Mouse (Mus musculus): ENCODE data around the gene Etv5. TPM values are rescaled to one million over a fixed set of nuclear protein-coding genes. Genes with fewer than 3 reads are reported as not detected.

Etv5 gene
- polyA plus RNA-seq, 1 experiment from 2014 or later = 66.8 TPM

GRCm38 (mm10) chr16:22441317-22441716 lies 1.8 kb upstream of the Etv5 start:
- Histone ChIP-seq H3K4me1 (peaks cover 31% of the 10 kb centered on the region), H3K4me3 (no peak overlapping the region), H3K27ac (0 out of 2 replicates have a peak overlapping the region, but pooled peaks have one; percentile 95), H3K9me3 (replicated peaks) (no peaks in the 10 kb centered on the region), H3K27me3 (ENCODE audit: low read depth, poor library complexity, severe bottlenecking) (0 out of 2 replicates have a peak, but pooled peaks cover 3% of the 10 kb centered on the region), H3K36me3 (0 out of 2 replicates have a peak, but pooled peaks cover 3% of the 10 kb centered on the region)
- DNase-seq (ENCODE audit: low spot score) = no peak
- 75% methylated on average over 4 of the region's 4 CpGs for WGBS

- H3K9me3 ChIP-seq (replicated peaks) = no peaks in the 10 kb centered on the region
- DNase-seq (ENCODE audit: low spot score) = peak; percentile 70
- peak overlapping the region; percentile 95 for H3K27ac ChIP-seq
- peaks cover 32% of the 10 kb centered on the region for H3K4me1 ChIP-seq
- peak overlapping the region; percentile 87 for H3K4me3 ChIP-seq
- H3K27me3 ChIP-seq (ENCODE audit: low read depth, poor library complexity, severe bottlenecking) = 0 out of 2 replicates have a peak, but pooled peaks cover 3% of the 10 kb centered on the region
- peaks cover 9% of the 10 kb centered on the region for H3K36me3 ChIP-seq
- whole genome bisulfite sequencing = under 1% methylated on average over 18 of the region's 18 CpGs
Observed at GRCm38 (mm10) chr16:22440269-22440668, 750 bp upstream of the Etv5 start.

- Histone ChIP-seq H3K9me3 (replicated peaks) (no peaks in the 10 kb centered on the region), H3K4me1 (peaks cover 38% of the 10 kb centered on the region), H3K27me3 (ENCODE audit: low read depth, poor library complexity, severe bottlenecking) (0 out of 2 replicates have a peak, but pooled peaks cover 3% of the 10 kb centered on the region), H3K4me3 (peak overlapping the region; percentile 87), H3K27ac (peak overlapping the region; percentile 95), H3K36me3 (peaks cover 16% of the 10 kb centered on the region)
- WGBS = under 1% methylated on average over 59 of the region's 59 CpGs
- peak; percentile 95 for DNase-seq (ENCODE audit: low spot score)
Observed at GRCm38 (mm10) chr16:22438441-22439373, 812 bp downstream of the Etv5 start.

GRCm38 (mm10) chr16:22436106-22436505 lies 3.4 kb downstream of the Etv5 start:
- DNase-seq (ENCODE audit: low spot score) = no peak
- peaks cover 36% of the 10 kb centered on the region for H3K36me3 ChIP-seq
- no peaks in the 10 kb centered on the region for H3K9me3 ChIP-seq (replicated peaks)
- no peaks in the 10 kb centered on the region for H3K27me3 ChIP-seq (ENCODE audit: low read depth, poor library complexity, severe bottlenecking)
- H3K4me3 ChIP-seq = no peak overlapping the region
- H3K27ac ChIP-seq = no peak overlapping the region
- 64% methylated on average over 6 of the region's 6 CpGs for WGBS
- H3K4me1 ChIP-seq = peaks cover 40% of the 10 kb centered on the region

- WGBS = 55% methylated on average over 5 of the region's 5 CpGs
- H3K27me3 ChIP-seq (ENCODE audit: low read depth, poor library complexity, severe bottlenecking) = no peaks in the 10 kb centered on the region
- no peak for DNase-seq (ENCODE audit: low spot score)
Observed at GRCm38 (mm10) chr16:22434530-22434929, 5.0 kb downstream of the Etv5 start.

GRCm38 (mm10) chr16:22433944-22434343 lies 5.6 kb downstream of the Etv5 start:
- peak overlapping the region; percentile 70 for H3K27ac ChIP-seq
- DNase-seq (ENCODE audit: low spot score) = no peak
- H3K27me3 ChIP-seq (ENCODE audit: low read depth, poor library complexity, severe bottlenecking) = no peaks in the 10 kb centered on the region
- 0 out of 2 replicates have a peak overlapping the region, but pooled peaks have one; percentile 13 for H3K4me3 ChIP-seq
- H3K36me3 ChIP-seq = peaks cover 44% of the 10 kb centered on the region
- H3K9me3 ChIP-seq (replicated peaks) = no peaks in the 10 kb centered on the region
- H3K4me1 ChIP-seq = peaks cover 42% of the 10 kb centered on the region
- WGBS = 19% methylated on average over 12 of the region's 12 CpGs

More at GRCm38 (mm10) chr16:22434530-22434929, 5.0 kb downstream of the Etv5 start:
- Histone ChIP-seq H3K4me3 (no peak overlapping the region), H3K4me1 (peaks cover 39% of the 10 kb centered on the region), H3K27ac (0 out of 2 replicates have a peak overlapping the region, but pooled peaks have one; percentile 70), H3K36me3 (peaks cover 47% of the 10 kb centered on the region), H3K9me3 (replicated peaks) (no peaks in the 10 kb centered on the region)

GRCm38 (mm10) chr16:22431773-22432172 lies 7.7 kb downstream of the Etv5 start:
- H3K9me3 ChIP-seq (replicated peaks) = no peaks in the 10 kb centered on the region
- 84% methylated on average over 12 of the region's 12 CpGs for WGBS
- no peak overlapping the region for H3K27ac ChIP-seq
- DNase-seq (ENCODE audit: low spot score) = no peak
- H3K4me1 ChIP-seq = peaks cover 48% of the 10 kb centered on the region
- H3K36me3 ChIP-seq = peaks cover 59% of the 10 kb centered on the region
- H3K27me3 ChIP-seq (ENCODE audit: low read depth, poor library complexity, severe bottlenecking) = no peaks in the 10 kb centered on the region
- H3K4me3 ChIP-seq = no peak overlapping the region

GRCm38 (mm10) chr16:22431335-22431734 lies 8.2 kb downstream of the Etv5 start:
- no peak overlapping the region for H3K4me3 ChIP-seq
- H3K27ac ChIP-seq = no peak overlapping the region
- no peak for DNase-seq (ENCODE audit: low spot score)
- H3K27me3 ChIP-seq (ENCODE audit: low read depth, poor library complexity, severe bottlenecking) = no peaks in the 10 kb centered on the region
- H3K9me3 ChIP-seq (replicated peaks) = no peaks in the 10 kb centered on the region
- peaks cover 47% of the 10 kb centered on the region for H3K4me1 ChIP-seq
- WGBS = 81% methylated on average over 2 of the region's 2 CpGs
- peaks cover 61% of the 10 kb centered on the region for H3K36me3 ChIP-seq

- no peaks in the 10 kb centered on the region for H3K27me3 ChIP-seq (ENCODE audit: low read depth, poor library complexity, severe bottlenecking)
- H3K27ac ChIP-seq = no peak overlapping the region
- H3K36me3 ChIP-seq = peaks cover 66% of the 10 kb centered on the region
- H3K4me3 ChIP-seq = no peak overlapping the region
- no peak for DNase-seq (ENCODE audit: low spot score)
- WGBS = 83% methylated on average over 16 of the region's 16 CpGs
- H3K9me3 ChIP-seq (replicated peaks) = no peaks in the 10 kb centered on the region
- H3K4me1 ChIP-seq = peaks cover 46% of the 10 kb centered on the region
Observed at GRCm38 (mm10) chr16:22430211-22430951, 9.1 kb downstream of the Etv5 start.

GRCm38 (mm10) chr16:22429377-22429776 lies 10.1 kb downstream of the Etv5 start:
- peaks cover 68% of the 10 kb centered on the region for H3K36me3 ChIP-seq
- DNase-seq (ENCODE audit: low spot score) = no peak
- peak overlapping the region; percentile 70 for H3K27ac ChIP-seq
- WGBS = 27% methylated on average over 8 of the region's 8 CpGs
- H3K27me3 ChIP-seq (ENCODE audit: low read depth, poor library complexity, severe bottlenecking) = no peaks in the 10 kb centered on the region
- peaks cover 36% of the 10 kb centered on the region for H3K4me1 ChIP-seq
- H3K9me3 ChIP-seq (replicated peaks) = no peaks in the 10 kb centered on the region
- 0 out of 2 replicates have a peak overlapping the region, but pooled peaks have one; percentile 26 for H3K4me3 ChIP-seq

GRCm38 (mm10) chr16:22428853-22429341 lies 10.6 kb downstream of the Etv5 start:
- WGBS = 17% methylated on average over 9 of the region's 9 CpGs
- Histone ChIP-seq H3K27ac (peak overlapping the region; percentile 70), H3K4me1 (peaks cover 31% of the 10 kb centered on the region), H3K27me3 (ENCODE audit: low read depth, poor library complexity, severe bottlenecking) (no peaks in the 10 kb centered on the region), H3K36me3 (peaks cover 73% of the 10 kb centered on the region), H3K4me3 (peak overlapping the region; percentile 26; the same call in 1 of the 2 replicates), H3K9me3 (replicated peaks) (no peaks in the 10 kb centered on the region)
- peak; percentile 74 for DNase-seq (ENCODE audit: low spot score)

GRCm38 (mm10) chr16:22426866-22427265 lies 12.7 kb downstream of the Etv5 start:
- H3K27me3 ChIP-seq (ENCODE audit: low read depth, poor library complexity, severe bottlenecking) = no peaks in the 10 kb centered on the region
- no peaks in the 10 kb centered on the region for H3K9me3 ChIP-seq (replicated peaks)
- H3K4me1 ChIP-seq = peaks cover 25% of the 10 kb centered on the region
- peaks cover 75% of the 10 kb centered on the region for H3K36me3 ChIP-seq
- WGBS = 86% methylated on average over 7 of the region's 7 CpGs
- H3K4me3 ChIP-seq = no peak overlapping the region
- no peak overlapping the region for H3K27ac ChIP-seq
- no peak for DNase-seq (ENCODE audit: low spot score)

All from limb, embryonic 10.5 days (tissue).